Mouse (Mus musculus): ENCODE data around the gene Tial1. TPM values are rescaled to one million over a fixed set of nuclear protein-coding genes. Genes with fewer than 3 reads are reported as not detected.

Tial1 gene
- polyA plus RNA-seq, 1 experiment from 2014 or later, result 27.4 TPM

DNA sequence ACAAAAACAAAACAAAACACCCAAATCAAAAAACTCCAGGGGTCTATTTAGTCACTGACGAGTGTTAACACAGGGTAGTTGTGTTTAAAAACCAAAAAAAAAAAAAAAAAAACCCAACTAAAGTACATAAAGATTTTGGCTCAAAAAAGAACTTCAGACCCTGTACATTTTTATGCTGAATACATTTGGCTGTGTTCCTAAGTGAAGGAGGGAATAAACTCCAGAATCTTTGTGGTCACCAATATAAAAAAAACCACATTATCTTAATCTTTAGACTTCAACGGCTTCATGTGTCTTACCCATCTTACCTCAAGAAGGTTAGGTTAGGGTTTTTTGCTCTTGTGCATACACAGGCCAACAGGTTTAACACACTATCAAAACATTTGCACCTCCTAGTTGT lies 20.9 kb downstream of the Tial1 start:
- peaks cover 40% of the 10 kb centered on the region for H3K36me3 ChIP-seq
- H3K4me3 ChIP-seq, result no peak overlapping the region
- 76% methylated on average over 2 of the region's 2 CpGs for WGBS
- no peaks in the 10 kb centered on the region for H3K9me3 ChIP-seq
- no peaks in the 10 kb centered on the region for H3K4me1 ChIP-seq
- H3K27ac ChIP-seq, result no peak overlapping the region
- no peak overlapping the region for H3K9ac ChIP-seq
- no peaks in the 10 kb centered on the region for H3K27me3 ChIP-seq
- H3K4me2 ChIP-seq, result no peak overlapping the region
- no peak for ATAC-seq (ENCODE audit: insufficient number of reproducible peaks, low FRiP score, low TSS enrichment, low read depth)

DNA sequence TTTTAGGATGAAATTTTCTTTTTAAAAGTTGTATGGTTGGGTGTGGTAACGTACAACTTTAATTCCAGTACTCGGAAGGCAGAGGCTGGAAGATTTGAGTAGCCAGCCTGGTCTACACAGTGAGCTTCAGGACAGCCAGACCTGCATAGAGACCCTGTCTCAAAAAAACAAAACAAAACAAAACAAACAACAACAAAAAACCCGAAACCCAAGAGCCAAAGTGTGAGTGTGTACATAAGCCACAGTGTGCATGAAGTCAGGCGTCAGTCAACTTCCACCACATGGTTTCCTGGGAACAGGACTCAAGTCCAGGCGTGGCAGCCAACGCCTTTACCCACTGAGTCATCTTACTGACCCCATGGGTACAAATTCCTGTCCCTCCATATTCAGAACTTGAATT lies 22.3 kb downstream of the Tial1 start:
- ATAC-seq (ENCODE audit: insufficient number of reproducible peaks, low FRiP score, low TSS enrichment, low read depth), result no peak
- WGBS, result 91% methylated on average over 6 of the region's 6 CpGs
- H3K27me3 ChIP-seq, result no peaks in the 10 kb centered on the region
- no peaks in the 10 kb centered on the region for H3K4me1 ChIP-seq
- H3K9me3 ChIP-seq, result no peaks in the 10 kb centered on the region
- no peak overlapping the region for H3K4me2 ChIP-seq
- H3K27ac ChIP-seq, result no peak overlapping the region
- H3K36me3 ChIP-seq, result peaks cover 29% of the 10 kb centered on the region
- no peak overlapping the region for H3K9ac ChIP-seq
- no peak overlapping the region for H3K4me3 ChIP-seq

DNA sequence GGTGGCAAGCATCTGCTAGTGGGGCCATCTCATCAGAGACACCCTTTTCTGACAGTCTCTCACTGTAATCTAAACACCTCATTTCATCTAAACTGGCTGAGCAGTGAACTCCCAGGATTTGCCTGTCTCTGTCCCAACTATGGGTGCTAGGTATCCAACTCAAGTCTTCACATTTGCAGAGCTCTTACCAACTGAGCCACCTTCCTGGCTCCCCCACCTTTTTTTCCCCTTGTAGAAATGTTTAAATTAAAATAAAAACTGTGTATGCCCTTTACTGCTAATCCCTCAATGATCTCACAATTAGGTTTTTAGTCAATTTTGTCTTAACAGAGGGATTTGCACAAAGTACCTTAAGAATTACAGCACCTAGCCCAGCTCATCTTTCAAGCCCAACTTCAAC lies 23.4 kb downstream of the Tial1 start:
- ATAC-seq (ENCODE audit: insufficient number of reproducible peaks, low FRiP score, low TSS enrichment, low read depth), result no peak
- no peak overlapping the region for H3K27ac ChIP-seq
- H3K4me2 ChIP-seq, result no peak overlapping the region
- H3K4me3 ChIP-seq, result no peak overlapping the region
- H3K9ac ChIP-seq, result no peak overlapping the region
- H3K4me1 ChIP-seq, result no peaks in the 10 kb centered on the region
- H3K36me3 ChIP-seq, result peaks cover 20% of the 10 kb centered on the region
- no peaks in the 10 kb centered on the region for H3K27me3 ChIP-seq
- no peaks in the 10 kb centered on the region for H3K9me3 ChIP-seq

DNA sequence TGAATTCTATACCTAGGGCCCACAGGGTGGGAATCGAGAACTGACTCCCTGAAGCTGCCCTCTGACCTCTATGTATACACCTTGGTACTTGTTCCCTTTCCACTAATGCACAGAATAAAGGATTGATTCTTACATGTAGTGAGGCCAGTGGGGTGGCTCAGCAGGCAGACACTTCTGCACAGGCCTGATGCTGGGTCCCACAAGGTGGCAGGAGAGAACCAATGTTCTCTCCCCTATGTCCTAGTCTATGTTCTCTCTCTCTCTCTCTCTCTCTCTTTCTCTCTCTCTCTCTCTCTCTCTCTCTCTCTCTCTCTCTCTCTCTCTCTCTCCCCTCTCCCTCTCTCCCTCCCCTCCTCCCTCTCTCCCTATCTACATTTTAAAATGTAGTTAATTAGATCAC lies 28.3 kb downstream of the Tial1 start:
- Histone ChIP-seq H3K9ac (no peak overlapping the region), H3K4me2 (no peak overlapping the region), H3K36me3 (no peaks in the 10 kb centered on the region), H3K27ac (no peak overlapping the region), H3K4me1 (no peaks in the 10 kb centered on the region), H3K9me3 (no peaks in the 10 kb centered on the region), H3K4me3 (no peak overlapping the region), H3K27me3 (no peaks in the 10 kb centered on the region)
- 52% methylated on average over 1 of the region's 1 CpGs for WGBS
- ATAC-seq (ENCODE audit: insufficient number of reproducible peaks, low FRiP score, low TSS enrichment, low read depth), result no peak

DNA sequence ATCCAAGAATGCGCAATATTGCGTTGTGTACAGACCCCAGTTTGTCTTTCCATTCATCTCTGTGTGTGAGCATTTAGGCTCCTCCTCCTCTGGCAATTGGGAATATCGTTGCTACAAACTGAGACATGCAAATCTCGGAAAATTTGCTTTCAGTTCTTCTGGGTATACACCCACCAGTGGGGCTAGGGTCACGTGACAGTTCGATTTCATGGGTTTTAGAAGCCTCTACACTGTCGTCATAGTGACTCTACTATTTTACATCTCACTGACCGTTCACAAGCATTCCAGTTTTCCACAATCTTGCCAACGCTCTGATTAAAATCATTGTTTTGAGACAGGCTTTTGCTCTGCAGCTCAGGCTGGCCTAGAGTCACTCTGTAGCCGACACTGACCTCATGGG lies 28.9 kb downstream of the Tial1 start:
- H3K36me3 ChIP-seq, result no peaks in the 10 kb centered on the region

DNA sequence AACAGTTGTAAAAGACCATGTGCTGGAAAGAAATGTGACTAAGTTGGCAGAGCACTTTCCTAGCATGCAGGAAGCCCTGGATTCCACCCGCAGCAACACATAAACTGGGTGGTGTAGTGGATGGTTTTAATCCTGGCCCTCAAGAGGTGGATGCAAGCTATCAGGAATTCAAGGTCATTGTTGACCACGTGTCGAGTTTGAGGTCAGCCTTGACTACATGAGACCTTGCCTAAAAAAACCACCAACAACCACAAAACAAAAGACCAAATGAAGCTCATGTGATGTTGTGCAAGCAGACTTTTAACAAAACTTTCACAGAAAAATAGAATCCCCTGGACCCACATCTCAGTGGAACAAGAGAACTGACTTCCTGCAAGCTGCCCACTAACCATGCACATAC lies 39.0 kb downstream of the Tial1 start:
- H3K36me3 ChIP-seq, result no peaks in the 10 kb centered on the region
- H3K4me1 ChIP-seq, result peaks cover 15% of the 10 kb centered on the region
- ATAC-seq (ENCODE audit: insufficient number of reproducible peaks, low FRiP score, low TSS enrichment, low read depth), result no peak
- no peak overlapping the region for H3K4me2 ChIP-seq
- H3K9ac ChIP-seq, result no peak overlapping the region
- 66% methylated on average over 3 of the region's 3 CpGs for WGBS
- no peaks in the 10 kb centered on the region for H3K9me3 ChIP-seq
- H3K27me3 ChIP-seq, result peaks cover 52% of the 10 kb centered on the region
- H3K4me3 ChIP-seq, result no peak overlapping the region
- H3K27ac ChIP-seq, result no peak overlapping the region

More for the DNA sequence above, 28.9 kb downstream of the Tial1 start:
- ATAC-seq (ENCODE audit: insufficient number of reproducible peaks, low FRiP score, low TSS enrichment, low read depth), result no peak
- Histone ChIP-seq H3K27ac (no peak overlapping the region), H3K4me1 (no peaks in the 10 kb centered on the region), H3K9me3 (no peaks in the 10 kb centered on the region), H3K4me2 (no peak overlapping the region), H3K4me3 (no peak overlapping the region), H3K9ac (no peak overlapping the region), H3K27me3 (no peaks in the 10 kb centered on the region)
- WGBS, result 64% methylated on average over 10 of the region's 10 CpGs

DNA sequence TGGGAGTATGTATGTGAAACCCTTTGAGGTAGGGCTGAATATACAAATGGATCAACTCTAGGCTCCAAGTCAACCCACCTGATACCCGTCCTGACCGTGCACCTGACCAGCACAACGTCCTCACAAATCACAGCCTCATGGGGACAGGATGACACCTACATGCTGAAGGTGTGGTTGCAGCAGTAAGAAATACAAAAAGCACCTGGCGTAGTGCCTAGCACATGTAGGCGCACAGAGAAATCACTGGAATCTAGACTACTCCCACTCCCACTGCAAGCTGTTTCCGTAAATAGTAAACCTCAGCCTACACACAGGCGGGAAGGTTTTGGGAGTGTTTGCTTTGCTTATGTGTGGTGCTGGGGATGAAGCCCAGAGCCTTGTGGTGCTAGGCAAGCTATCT lies 39.8 kb downstream of the Tial1 start:
- Histone ChIP-seq H3K27me3 (peaks cover 60% of the 10 kb centered on the region), H3K27ac (no peak overlapping the region), H3K36me3 (no peaks in the 10 kb centered on the region), H3K9me3 (no peaks in the 10 kb centered on the region), H3K4me1 (peaks cover 20% of the 10 kb centered on the region), H3K9ac (no peak overlapping the region), H3K4me3 (no peak overlapping the region), H3K4me2 (no peak overlapping the region)
- ATAC-seq (ENCODE audit: insufficient number of reproducible peaks, low FRiP score, low TSS enrichment, low read depth), result no peak
- WGBS, result 76% methylated on average over 7 of the region's 7 CpGs

DNA sequence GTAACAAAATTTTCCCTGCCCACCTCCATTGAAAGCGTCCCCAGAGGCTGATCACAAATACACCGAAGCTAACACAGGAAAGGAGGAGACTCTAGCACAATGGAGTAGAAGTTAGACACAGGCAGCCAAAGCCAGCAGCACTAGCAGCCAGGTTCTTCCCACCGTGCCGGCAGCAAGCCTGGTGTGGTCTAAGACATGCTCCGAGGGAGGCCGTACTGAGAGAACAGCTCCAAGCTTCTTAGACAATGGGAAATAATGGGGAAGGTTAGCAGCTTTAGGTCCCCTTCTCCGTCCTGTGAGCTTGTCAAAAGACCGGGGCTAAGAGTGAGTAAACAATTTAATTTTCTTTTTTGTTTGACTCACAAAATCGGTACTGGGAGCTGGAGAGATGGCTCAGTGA lies 41.8 kb downstream of the Tial1 start:
- H3K27ac ChIP-seq, result no peak overlapping the region
- no peak for ATAC-seq (ENCODE audit: insufficient number of reproducible peaks, low FRiP score, low TSS enrichment, low read depth)
- 18% methylated on average over 9 of the region's 9 CpGs for WGBS

DNA sequence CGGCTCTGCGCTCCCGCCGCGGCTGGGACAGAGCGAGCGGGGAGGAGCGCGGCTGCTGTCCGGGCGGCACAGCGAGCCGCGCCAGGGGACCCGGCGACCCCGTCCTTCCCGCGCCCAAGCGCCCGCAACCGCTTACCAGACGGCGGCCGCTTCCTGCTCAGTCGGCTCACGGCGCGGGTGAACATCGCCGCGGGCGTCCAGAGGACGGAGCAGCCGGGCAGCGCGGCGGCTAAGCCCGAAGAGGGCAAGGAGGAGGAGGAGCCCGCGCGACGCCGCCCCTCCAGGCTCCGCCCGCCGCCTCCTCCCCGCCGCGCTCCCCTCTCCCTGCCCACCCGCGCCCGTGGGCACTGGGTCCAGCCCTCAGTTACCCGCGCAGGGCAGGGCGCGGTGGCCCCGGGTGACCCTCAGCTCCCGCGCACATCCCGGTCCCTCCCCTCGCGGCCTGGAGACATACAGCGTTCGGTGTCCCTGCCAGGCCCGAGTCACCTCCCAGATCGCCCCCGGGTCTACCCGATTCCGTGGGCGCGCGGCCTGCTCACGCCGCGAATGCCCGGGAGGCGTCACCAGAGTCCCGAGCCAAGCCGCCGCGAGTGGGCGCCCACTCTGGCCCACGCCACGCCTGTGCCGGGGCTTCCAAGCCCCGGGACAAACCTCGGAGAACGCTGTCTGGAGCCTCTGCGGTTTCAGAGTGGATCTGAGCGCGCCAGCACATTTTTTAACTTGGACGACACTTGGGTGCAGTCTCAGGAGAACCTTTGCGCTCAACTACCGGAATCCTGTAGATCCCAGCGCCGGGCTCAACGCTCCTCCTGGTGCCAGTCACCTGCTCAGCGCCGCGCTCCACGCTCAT lies 43.4 kb downstream of the Tial1 start, which contains the start of gene Rgs10:
Gene Rgs10, minus strand, starts transcription at position 829 of the 850 bp plus-strand sequence.
- no peaks in the 10 kb centered on the region for H3K9me3 ChIP-seq
- no peak within 1 kb of the TSS for H3K27ac ChIP-seq
- H3K36me3 ChIP-seq, result no peaks in the 10 kb centered on the region
- H3K27me3 ChIP-seq, result peaks cover 83% of the 10 kb centered on the region
- peak within 1 kb of the TSS; percentile 70 for H3K4me3 ChIP-seq
- WGBS, result under 1% methylated on average over 81 of the region's 102 CpGs
- ATAC-seq (ENCODE audit: insufficient number of reproducible peaks, low FRiP score, low TSS enrichment, low read depth), result peak; percentile 61; the same call in 1 of the 2 replicates
- H3K4me2 ChIP-seq, result peak within 1 kb of the TSS; percentile 99
- peak within 1 kb of the TSS; percentile 51 for H3K9ac ChIP-seq
- H3K4me1 ChIP-seq, result peaks cover 20% of the 10 kb centered on the region

More for the DNA sequence above, 41.8 kb downstream of the Tial1 start:
- Histone ChIP-seq H3K27me3 (peaks cover 79% of the 10 kb centered on the region), H3K9me3 (no peaks in the 10 kb centered on the region), H3K9ac (no peak overlapping the region), H3K36me3 (no peaks in the 10 kb centered on the region), H3K4me1 (peaks cover 20% of the 10 kb centered on the region), H3K4me2 (no peak overlapping the region), H3K4me3 (no peak overlapping the region)

DNA sequence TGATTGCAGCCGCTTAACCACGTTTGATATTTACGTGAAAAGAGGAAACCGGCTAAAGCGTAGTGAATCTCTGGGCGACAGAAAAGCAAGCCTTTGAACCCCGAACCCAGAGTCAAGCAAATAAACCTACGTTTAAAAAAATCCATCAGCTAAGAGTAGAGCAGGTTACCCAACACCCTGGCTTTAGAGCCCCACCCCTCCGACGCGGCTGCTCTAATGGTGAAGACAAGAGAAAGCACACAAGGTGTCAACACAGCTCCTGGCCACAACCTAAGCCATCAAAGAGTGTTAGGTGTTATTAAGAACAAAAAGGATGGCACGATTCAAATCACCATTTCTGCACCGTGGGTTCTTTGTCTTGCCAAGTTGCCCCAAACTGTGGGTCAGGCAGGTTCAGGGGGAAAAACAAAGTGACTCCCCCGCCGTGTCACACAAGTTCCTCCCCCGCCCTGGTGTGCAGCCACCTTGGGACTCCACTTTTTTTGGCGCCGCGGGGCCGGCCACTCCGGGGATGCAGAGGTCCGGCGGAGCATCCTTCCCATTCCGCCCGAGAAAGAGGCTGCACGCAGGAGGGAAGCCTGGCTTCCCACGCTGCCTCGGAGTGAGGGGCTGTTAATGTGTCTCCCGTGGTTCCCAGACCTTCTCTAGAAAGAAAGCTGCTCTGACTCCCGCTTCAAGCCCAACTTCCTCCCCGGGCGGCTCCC lies 44.1 kb downstream of the Tial1 start:
- no peak for ATAC-seq (ENCODE audit: insufficient number of reproducible peaks, low FRiP score, low TSS enrichment, low read depth)
- H3K9ac ChIP-seq, result peak overlapping the region; percentile 51; the same call in 1 of the 2 replicates
- 3% methylated on average over 32 of the region's 32 CpGs for WGBS
- H3K36me3 ChIP-seq, result no peaks in the 10 kb centered on the region
- no peak overlapping the region for H3K27ac ChIP-seq
- peaks cover 20% of the 10 kb centered on the region for H3K4me1 ChIP-seq
- peak overlapping the region; percentile 99 for H3K4me2 ChIP-seq
- H3K27me3 ChIP-seq, result peaks cover 83% of the 10 kb centered on the region
- no peaks in the 10 kb centered on the region for H3K9me3 ChIP-seq
- peak overlapping the region; percentile 70 for H3K4me3 ChIP-seq

DNA sequence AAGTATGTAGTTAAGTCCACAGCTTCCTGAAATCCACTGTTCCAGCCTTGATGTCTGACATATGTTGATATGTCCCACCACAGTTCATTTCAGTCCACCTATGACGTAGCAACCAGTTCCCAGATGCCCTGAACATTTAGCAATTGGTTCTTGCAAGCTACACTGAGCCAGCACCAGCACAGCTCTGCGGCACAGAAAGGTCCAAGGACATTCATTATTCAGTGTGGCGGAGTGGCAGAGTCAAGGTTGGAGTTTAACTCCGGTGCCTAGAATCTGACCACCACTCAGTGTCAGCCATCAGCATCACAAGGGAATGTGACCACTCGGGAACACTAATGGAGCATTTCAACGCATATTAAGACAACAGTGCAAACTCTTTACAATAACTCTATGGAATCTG lies 44.9 kb downstream of the Tial1 start:
- H3K4me1 ChIP-seq, result peaks cover 20% of the 10 kb centered on the region
- H3K4me3 ChIP-seq, result peak overlapping the region; percentile 70; the same call in 1 of the 2 replicates
- H3K27me3 ChIP-seq, result peaks cover 79% of the 10 kb centered on the region
- H3K27ac ChIP-seq, result no peak overlapping the region
- no peaks in the 10 kb centered on the region for H3K9me3 ChIP-seq
- no peak overlapping the region for H3K9ac ChIP-seq
- ATAC-seq (ENCODE audit: insufficient number of reproducible peaks, low FRiP score, low TSS enrichment, low read depth), result no peak
- 66% methylated on average over 6 of the region's 6 CpGs for WGBS
- no peaks in the 10 kb centered on the region for H3K36me3 ChIP-seq
- H3K4me2 ChIP-seq, result no peak overlapping the region

DNA sequence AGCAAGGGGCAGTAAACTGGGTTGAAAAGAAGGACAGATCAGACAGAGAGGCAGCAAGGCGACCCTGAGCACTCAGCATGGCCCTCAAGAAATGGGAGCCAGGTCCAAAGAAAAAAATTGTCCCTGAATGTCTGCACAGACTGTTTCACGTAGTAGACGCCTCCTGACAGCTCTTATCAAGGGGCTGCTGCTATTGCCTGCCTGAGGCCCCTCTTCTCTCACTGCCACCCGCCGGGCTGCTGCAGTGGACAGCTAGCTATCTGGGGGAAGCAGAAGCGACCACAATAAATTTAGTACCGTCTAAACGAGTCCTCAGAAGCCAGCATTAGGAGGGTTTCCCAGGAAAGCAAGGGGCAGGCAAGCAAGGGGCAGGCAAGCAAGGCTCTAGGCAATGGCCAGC lies 47.1 kb downstream of the Tial1 start:
- Histone ChIP-seq H3K4me1 (peaks cover 18% of the 10 kb centered on the region), H3K4me2 (no peak overlapping the region), H3K27me3 (peaks cover 59% of the 10 kb centered on the region), H3K36me3 (no peaks in the 10 kb centered on the region), H3K4me3 (no peak overlapping the region), H3K9me3 (no peaks in the 10 kb centered on the region), H3K9ac (no peak overlapping the region), H3K27ac (no peak overlapping the region)
- WGBS, result 38% methylated on average over 8 of the region's 8 CpGs
- no peak for ATAC-seq (ENCODE audit: insufficient number of reproducible peaks, low FRiP score, low TSS enrichment, low read depth)
